Mouse (Mus musculus): Measurements from ENCODE around the gene Olfr199.
"Not testable (repeated sequence)": the region's sequence is repeated elsewhere in the genome, so short reads cannot be mapped to it uniquely, and the experiment has no call there.

The Olfr199 gene

DNA sequence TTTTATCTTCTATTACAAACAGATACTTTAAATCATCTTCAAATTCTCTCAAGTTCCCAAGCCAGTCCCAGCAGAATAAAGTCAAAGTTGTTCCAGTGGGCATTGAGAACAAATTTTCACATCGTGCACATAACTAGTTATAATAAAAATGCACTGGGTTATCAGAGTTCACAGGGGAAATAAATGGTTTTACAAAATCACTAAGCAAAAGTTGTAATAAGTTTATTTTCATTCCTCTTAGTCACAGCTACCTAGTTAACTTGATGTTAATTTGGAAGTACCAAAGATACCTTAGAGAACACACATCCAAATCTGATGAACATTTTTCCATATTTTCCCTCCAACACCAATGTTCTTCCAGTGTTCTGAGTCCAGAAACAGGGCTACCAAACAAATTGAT, at the start of gene Olfr199:
TSS of gene Olfr199 (minus strand) at position 101 of the 400 bp plus-strand sequence.
- not testable (repeated sequence) for DNase-seq (ENCODE audit: low read depth, low spot score)

DNA sequence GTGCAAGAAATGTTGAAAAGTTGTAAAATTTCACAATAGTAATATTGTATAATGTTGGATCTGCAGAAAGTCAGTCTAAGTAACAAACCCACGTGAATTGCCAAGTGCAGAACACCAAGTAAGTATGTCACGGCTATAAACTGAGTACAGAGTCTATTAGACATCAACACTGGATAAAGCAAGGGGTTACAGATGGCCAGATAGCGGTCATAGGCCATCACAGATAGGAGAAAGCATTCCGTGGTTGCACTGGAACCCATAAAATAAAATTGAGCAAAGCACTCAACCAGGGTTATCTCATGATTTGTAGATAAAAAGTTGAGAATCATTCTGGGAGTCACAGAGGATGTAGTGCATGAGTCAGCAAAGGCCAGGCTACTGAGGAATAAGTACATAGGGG, 49.5 kb upstream of the Olfr199 start:
- DNase-seq (ENCODE audit: low read depth, low spot score): not testable (repeated sequence)

DNA sequence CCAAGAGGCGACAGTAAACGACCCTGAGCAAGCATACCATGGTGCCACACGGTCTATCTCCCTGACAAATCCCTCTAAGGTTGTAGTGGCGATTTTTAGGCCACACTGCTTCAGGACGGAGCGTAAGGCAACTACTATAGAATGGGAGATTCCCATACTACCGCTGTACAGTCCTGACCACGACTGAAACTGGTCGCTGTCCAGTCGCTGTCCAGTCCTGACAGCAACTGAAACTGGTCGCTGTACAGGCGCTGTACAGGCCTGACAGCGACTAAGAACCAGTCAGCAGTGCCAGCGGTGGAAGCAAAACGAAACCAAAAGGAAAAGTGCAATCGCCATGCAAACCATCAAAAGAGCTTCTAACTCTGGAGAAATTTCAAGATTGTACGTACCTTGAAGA, 30.1 kb upstream of the Olfr199 start:
- no peak for DNase-seq (ENCODE audit: low read depth, low spot score)

DNA sequence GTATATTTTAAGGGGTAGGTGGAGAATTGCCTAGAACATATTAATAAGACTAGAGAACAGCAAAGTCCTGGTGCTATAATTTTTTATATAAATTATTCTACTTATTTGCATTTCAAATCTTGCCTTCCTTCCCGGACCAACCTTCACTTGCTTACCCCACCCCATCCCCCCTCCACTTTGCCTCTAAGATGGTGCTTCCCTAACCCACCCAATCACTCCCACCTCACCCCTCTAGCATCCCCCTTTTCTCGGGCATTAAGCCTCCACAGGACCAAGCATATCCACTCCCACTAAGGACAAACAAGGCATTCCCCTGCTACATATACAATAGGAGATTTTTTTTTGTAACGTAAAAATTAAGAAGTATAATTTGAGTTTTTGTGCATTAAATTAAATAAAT, 1.7 kb downstream of the Olfr199 start:
- not testable (repeated sequence) for DNase-seq (ENCODE audit: low read depth, low spot score)

DNA sequence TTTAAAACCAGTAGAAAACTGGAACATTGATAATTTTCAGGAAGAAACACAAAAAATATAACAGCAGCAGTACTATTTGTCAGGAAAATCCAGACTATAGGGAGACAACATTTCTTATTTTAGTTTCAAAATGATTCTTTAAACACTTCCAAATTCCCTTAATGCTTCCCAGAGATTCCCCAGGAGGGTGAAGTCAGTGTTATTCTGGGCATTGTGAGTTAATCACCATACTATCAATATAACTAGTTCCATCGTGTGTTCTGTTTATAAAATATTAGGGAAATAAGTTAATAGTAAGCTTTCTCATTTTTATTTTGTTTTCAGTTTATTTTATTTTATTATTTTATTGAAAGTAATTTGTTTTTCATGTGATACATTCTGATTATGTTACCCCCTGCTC, 16.1 kb downstream of the Olfr199 start, which contains the start of gene Olfr198:
TSS of gene Olfr198 (minus strand) at position 101 of the 400 bp plus-strand sequence.
- not testable (repeated sequence) for DNase-seq (ENCODE audit: low read depth, low spot score)

DNA sequence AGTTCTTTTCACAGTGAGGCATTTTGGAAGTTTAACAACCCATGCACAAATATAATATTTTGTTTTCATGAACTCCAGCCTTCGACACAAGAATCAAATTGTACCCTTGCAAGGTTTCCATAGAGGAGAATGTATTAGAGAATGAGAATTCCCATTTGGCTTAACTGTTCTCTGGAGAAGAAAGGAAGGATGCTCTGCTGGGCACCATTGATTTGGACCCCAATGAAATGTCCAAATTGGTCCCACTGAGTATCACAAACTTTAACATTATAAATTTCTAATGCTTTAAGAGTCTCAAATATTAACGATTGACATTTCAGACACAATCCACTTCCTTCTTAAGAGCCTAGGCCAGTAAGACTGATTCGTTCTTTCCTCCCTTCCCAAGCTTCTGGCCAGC, 49.2 kb downstream of the Olfr199 start, which contains the start of gene Olfr196:
TSS of gene Olfr196 (minus strand) at position 101 of the 400 bp plus-strand sequence.
- no peak for DNase-seq (ENCODE audit: low read depth, low spot score)

All from WW6 (cell line).